Mouse (Mus musculus): ENCODE measurements around the gene Angptl6.

DNA sequence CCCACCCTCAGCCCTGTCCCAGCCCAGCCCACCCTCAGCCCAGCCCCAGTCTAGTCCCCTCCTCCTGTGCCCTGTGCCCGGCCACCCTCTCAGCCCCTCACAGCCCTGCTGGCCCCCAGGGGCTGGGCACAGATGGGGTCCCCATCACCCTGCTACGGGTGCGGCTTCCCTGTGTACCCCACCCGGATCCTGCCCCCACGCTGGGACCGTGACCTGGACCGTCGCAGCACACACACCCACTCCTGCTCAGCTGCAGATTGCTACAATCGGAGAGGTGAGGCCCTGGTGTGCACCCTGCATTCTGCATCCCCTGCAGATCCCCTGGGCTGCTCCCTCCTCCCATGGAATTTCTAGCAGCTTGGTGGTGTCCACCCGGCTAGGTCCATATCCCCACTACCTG is 6.5 kb downstream of the Angptl6 start:
- TF ChIP-seq POLR2A (IDR thresholded peaks at IDR 0.05; ENCODE audit: low read depth, low read length) (no peak), CTCF (conservative IDR thresholded peaks at IDR 0.05; ENCODE audit: insufficient read depth, insufficient read length, low read depth, low read length) (no peak)

Measured in kidney, adult 2 months (tissue).